Comparison of ENCODE assay signal across 8 mouse cellular contexts in genomic region chr2:178101957-178102356, GRCm38 (mm10). TPM values are rescaled to one million over a fixed set of nuclear protein-coding genes. Genes with fewer than 3 reads are reported as not detected.
A peak's percentile ranks its signal among the peaks of the same experiment; 100 is the strongest.
DNase-seq lines count a peak whose midpoint lies in the region; ATAC-seq and TF ChIP-seq lines count a peak whose summit lies in the region.

No protein-coding gene starts in this region.

- TF ChIP-seq CTCF in ES-Bruce4 (IDR thresholded peaks at IDR 0.05; ENCODE audit: low read depth, low read length): peak; percentile 87
- peak; percentile 95 for TF ChIP-seq CTCF in layer of hippocampus, adult 2 months (conservative IDR thresholded peaks at IDR 0.05)
- TF ChIP-seq CTCF in lung, postnatal 0 days (IDR thresholded peaks at IDR 0.05): peak; percentile 81

- H3K27ac ChIP-seq in ES-Bruce4 (ENCODE audit: insufficient read depth, low read length): no peak overlapping the region
- no peak overlapping the region for H3K27ac ChIP-seq in embryonic facial prominence, embryonic 14.5 days (replicated peaks; ENCODE audit: low read depth, low read length)
- H3K27ac ChIP-seq in hindbrain, embryonic 11.5 days (ENCODE audit: low read depth, low read length): no peak overlapping the region
- no peak overlapping the region for H3K27ac ChIP-seq in layer of hippocampus, adult 2 months
- no peak overlapping the region for H3K27ac ChIP-seq in lung, postnatal 0 days (ENCODE audit: low read length)

- peak; percentile 57 to 58 for DNase-seq in adrenal gland, postnatal 36 days
- DNase-seq in embryonic facial prominence, embryonic 14.5 days (ENCODE audit: low spot score): peak; percentile 67
- DNase-seq in hindbrain, embryonic 11.5 days (ENCODE audit: low spot score): peak; percentile 73
- peak; percentile 52 to 67 for DNase-seq in layer of hippocampus, adult 2 months (ENCODE audit: low spot score in 2 of 2)
- DNase-seq in lung, postnatal 0 days (ENCODE audit: low spot score): peak; percentile 63
- DNase-seq in right cerebral cortex, adult 2 months (ENCODE audit: low spot score in 2 of 2): peak; percentile 82 to 87
- DNase-seq in spleen, postnatal 36 days (ENCODE audit: low spot score in 2 of 2): no peak

- no peaks in the 10 kb centered on the region for H3K4me1 ChIP-seq in ES-Bruce4 (ENCODE audit: control insufficient read depth, insufficient read depth, low read length)
- no peaks in the 10 kb centered on the region for H3K4me1 ChIP-seq in embryonic facial prominence, embryonic 14.5 days (ENCODE audit: control insufficient read depth, insufficient read depth, low read length)
- no peaks in the 10 kb centered on the region for H3K4me1 ChIP-seq in hindbrain, embryonic 11.5 days (replicated peaks; ENCODE audit: control insufficient read depth, insufficient read depth, low read length)
- no peaks in the 10 kb centered on the region for H3K4me1 ChIP-seq in lung, postnatal 0 days (ENCODE audit: insufficient read depth, low read depth, low read length)

- H3K27me3 ChIP-seq in ES-Bruce4 (ENCODE audit: control insufficient read depth, insufficient read depth, low read length, poor library complexity, severe bottlenecking): 0 out of 2 replicates have a peak, but pooled peaks cover 2% of the 10 kb centered on the region
- H3K27me3 ChIP-seq in embryonic facial prominence, embryonic 14.5 days (replicated peaks; ENCODE audit: control insufficient read depth, insufficient read depth, low read length): no peaks in the 10 kb centered on the region
- H3K27me3 ChIP-seq in hindbrain, embryonic 11.5 days (ENCODE audit: control insufficient read depth, insufficient read depth, low read length): no peaks in the 10 kb centered on the region
- H3K27me3 ChIP-seq in lung, postnatal 0 days (replicated peaks; ENCODE audit: insufficient read depth, low read length): no peaks in the 10 kb centered on the region

- no peak for TF ChIP-seq EP300 in ES-Bruce4 (IDR thresholded peaks at IDR 0.05; ENCODE audit: insufficient read depth, low read depth, low read length)
- no peak for TF ChIP-seq EP300 in lung, postnatal 0 days (IDR thresholded peaks at IDR 0.05)

- H3K4me3 ChIP-seq in ES-Bruce4 (ENCODE audit: low read depth, low read length): no peak overlapping the region
- H3K4me3 ChIP-seq in embryonic facial prominence, embryonic 14.5 days (ENCODE audit: low read depth, low read length): no peak overlapping the region
- no peak overlapping the region for H3K4me3 ChIP-seq in hindbrain, embryonic 11.5 days (ENCODE audit: low read depth, low read length)
- H3K4me3 ChIP-seq in layer of hippocampus, adult 2 months: no peak overlapping the region
- no peak overlapping the region for H3K4me3 ChIP-seq in lung, postnatal 0 days (ENCODE audit: low read depth, low read length)

- no peak for TF ChIP-seq POLR2A in ES-Bruce4 (IDR thresholded peaks at IDR 0.05; ENCODE audit: insufficient read depth, low read length)

- no peak overlapping the region for H3K4me2 ChIP-seq in embryonic facial prominence, embryonic 14.5 days (ENCODE audit: low read depth, low read length)
- H3K4me2 ChIP-seq in hindbrain, embryonic 11.5 days (replicated peaks; ENCODE audit: low read depth, low read length): no peak overlapping the region
- H3K4me2 ChIP-seq in lung, postnatal 0 days (replicated peaks; ENCODE audit: low read depth, low read length): no peak overlapping the region

- no peaks in the 10 kb centered on the region for H3K9me3 ChIP-seq in ES-Bruce4 (replicated peaks; ENCODE audit: control insufficient read depth, insufficient read depth, low read length, poor library complexity, severe bottlenecking)
- H3K9me3 ChIP-seq in embryonic facial prominence, embryonic 14.5 days (ENCODE audit: control insufficient read depth, low read length): no peaks in the 10 kb centered on the region
- no peaks in the 10 kb centered on the region for H3K9me3 ChIP-seq in hindbrain, embryonic 11.5 days (ENCODE audit: control insufficient read depth, low read length)
- H3K9me3 ChIP-seq in lung, postnatal 0 days (ENCODE audit: low read length): no peaks in the 10 kb centered on the region

- ATAC-seq in embryonic facial prominence, embryonic 14.5 days (ENCODE audit: low read depth): peak; percentile 71
- peak; percentile 80 for ATAC-seq in hindbrain, embryonic 11.5 days (ENCODE audit: low FRiP score)
- peak; percentile 50 for ATAC-seq in lung, postnatal 0 days

- H3K36me3 ChIP-seq in ES-Bruce4 (ENCODE audit: control insufficient read depth, insufficient read depth, low read length, poor library complexity, severe bottlenecking): no peaks in the 10 kb centered on the region
- H3K36me3 ChIP-seq in embryonic facial prominence, embryonic 14.5 days (ENCODE audit: control insufficient read depth, insufficient read depth, low read length): no peaks in the 10 kb centered on the region
- H3K36me3 ChIP-seq in hindbrain, embryonic 11.5 days (ENCODE audit: control insufficient read depth, insufficient read depth, low read length): no peaks in the 10 kb centered on the region
- no peaks in the 10 kb centered on the region for H3K36me3 ChIP-seq in lung, postnatal 0 days (ENCODE audit: insufficient read depth, low read length)

- WGBS in embryonic facial prominence, embryonic 14.5 days: 7% methylated on average over 7 of the region's 7 CpGs
- WGBS in hindbrain, embryonic 11.5 days: 19% methylated on average over 7 of the region's 7 CpGs
- WGBS in lung, postnatal 0 days: 8% methylated on average over 7 of the region's 7 CpGs

- no peak overlapping the region for H3K9ac ChIP-seq in ES-Bruce4 (ENCODE audit: low read depth, poor library complexity, severe bottlenecking)
- no peak overlapping the region for H3K9ac ChIP-seq in embryonic facial prominence, embryonic 14.5 days (ENCODE audit: low read depth, low read length)
- H3K9ac ChIP-seq in hindbrain, embryonic 11.5 days (ENCODE audit: low read depth, low read length): no peak overlapping the region
- H3K9ac ChIP-seq in lung, postnatal 0 days (replicated peaks; ENCODE audit: low read depth): no peak overlapping the region

RNA-seq across cellular contexts. Expression of gene Phactr3, which starts 16.8 kb away (rescaled TPM):
- polyA plus RNA-seq in ES-Bruce4 (2011; ENCODE audit: insufficient read depth, insufficient read length, low read depth, missing spikeins): 0.75 and 0.85 TPM in 2 replicates
- total RNA-seq in adrenal gland, postnatal 36 days (2021): 1 to 10 TPM in 1 of 2 experiments, under 1 TPM in 1; 0.30 to 2.2 TPM
- polyA plus RNA-seq in embryonic facial prominence, embryonic 14.5 days (2014; fragmentation: Nextera tagmentation; extraction: Ambion mirVana): 1.8 and 2.1 TPM in 2 replicates
- polyA plus RNA-seq in hindbrain, embryonic 11.5 days (2014; fragmentation: Nextera tagmentation; extraction: Ambion mirVana): 11.9 and 14.5 TPM in 2 replicates
- total RNA-seq in layer of hippocampus, adult 2 months (2021): 100 to 1,000 TPM; 139 to 141 TPM
- 0.20 and 0.27 TPM in 2 replicates for polyA plus RNA-seq in lung, postnatal 0 days (2015; fragmentation: Nextera tagmentation; extraction: Ambion mirVana)

RNA-seq across cellular contexts. Expression of gene Zfp931, which starts 23.7 kb away (rescaled TPM):
- 4.6 and 9.8 TPM in 2 replicates for polyA plus RNA-seq in ES-Bruce4 (2011; ENCODE audit: insufficient read depth, insufficient read length, low read depth, missing spikeins)
- total RNA-seq in adrenal gland, postnatal 36 days (2021): 10 to 100 TPM; 23.4 to 34.6 TPM
- polyA plus RNA-seq in embryonic facial prominence, embryonic 14.5 days (2014; fragmentation: Nextera tagmentation; extraction: Ambion mirVana): 17.1 and 19.0 TPM in 2 replicates
- 15.7 and 16.2 TPM in 2 replicates for polyA plus RNA-seq in hindbrain, embryonic 11.5 days (2014; fragmentation: Nextera tagmentation; extraction: Ambion mirVana)
- 10 to 100 TPM; 27.0 to 29.1 TPM for total RNA-seq in layer of hippocampus, adult 2 months (2021)
- polyA plus RNA-seq in lung, postnatal 0 days (2015; fragmentation: Nextera tagmentation; extraction: Ambion mirVana): 10.6 and 13.8 TPM in 2 replicates

Comparison
In these comparisons a context has a peak if more than half of its experiments do, and no peak if none do; other contexts are left out.
1. DNase-seq: peak in adrenal gland, postnatal 36 days (2 of 2), embryonic facial prominence, embryonic 14.5 days (single experiment), hindbrain, embryonic 11.5 days (single experiment), layer of hippocampus, adult 2 months (2 of 2), lung, postnatal 0 days (single experiment) and right cerebral cortex, adult 2 months (2 of 2); none in spleen, postnatal 36 days (0 of 2).
2. Peak in every context shown above with its lines, with median percentiles within 50 percentile points of each other: CTCF ChIP-seq and ATAC-seq.